Mouse (Mus musculus): ENCODE results near the gene Clic6.
"Not testable (repeated sequence)": the region's sequence is repeated elsewhere in the genome, so short reads cannot be mapped to it uniquely, and the experiment has no call there.

The Clic6 gene

GRCm38 (mm10) chr16:92467041-92467440 lies 18.5 kb upstream of the Clic6 start:
- ATAC-seq (ENCODE audit: insufficient number of reproducible peaks, low FRiP score, low TSS enrichment): no peak

- no peak for ATAC-seq (ENCODE audit: insufficient number of reproducible peaks, low FRiP score, low TSS enrichment)
Measured at GRCm38 (mm10) chr16:92468459-92468858, 17.1 kb upstream of the Clic6 start.

GRCm38 (mm10) chr16:92470706-92471105 lies 14.8 kb upstream of the Clic6 start, which contains the start of gene Rcan1:
TSS of gene Rcan1 (minus strand) at chr16:92470867.
- ATAC-seq (ENCODE audit: insufficient number of reproducible peaks, low FRiP score, low TSS enrichment): no peak

DNA sequence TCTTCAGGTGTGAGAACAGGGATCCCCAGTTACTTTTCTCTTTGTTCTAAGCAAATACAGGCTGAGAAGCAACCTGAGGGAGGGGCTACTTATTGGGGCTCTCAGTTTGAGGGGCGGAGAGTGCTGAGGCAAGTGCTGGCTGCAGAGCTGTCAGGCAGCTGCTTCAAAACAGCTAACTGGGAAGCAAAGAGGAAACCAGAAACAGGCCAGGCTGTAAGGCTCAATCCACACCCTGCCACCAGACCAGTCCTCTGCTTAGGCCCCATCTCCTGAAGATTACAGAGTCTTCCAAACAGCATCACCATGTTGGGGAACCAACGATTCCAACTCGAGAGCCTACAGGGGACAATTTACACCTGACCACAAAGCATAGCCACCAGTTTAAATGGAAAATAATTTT lies 12.6 kb upstream of the Clic6 start:
- ATAC-seq (ENCODE audit: insufficient number of reproducible peaks, low FRiP score, low TSS enrichment): no peak

- ATAC-seq (ENCODE audit: insufficient number of reproducible peaks, low FRiP score, low TSS enrichment): no peak
Measured at GRCm38 (mm10) chr16:92475093-92475860, 10.3 kb upstream of the Clic6 start.

GRCm38 (mm10) chr16:92478561-92479150 lies 6.9 kb upstream of the Clic6 start:
- no peak for ATAC-seq (ENCODE audit: insufficient number of reproducible peaks, low FRiP score, low TSS enrichment)

DNA sequence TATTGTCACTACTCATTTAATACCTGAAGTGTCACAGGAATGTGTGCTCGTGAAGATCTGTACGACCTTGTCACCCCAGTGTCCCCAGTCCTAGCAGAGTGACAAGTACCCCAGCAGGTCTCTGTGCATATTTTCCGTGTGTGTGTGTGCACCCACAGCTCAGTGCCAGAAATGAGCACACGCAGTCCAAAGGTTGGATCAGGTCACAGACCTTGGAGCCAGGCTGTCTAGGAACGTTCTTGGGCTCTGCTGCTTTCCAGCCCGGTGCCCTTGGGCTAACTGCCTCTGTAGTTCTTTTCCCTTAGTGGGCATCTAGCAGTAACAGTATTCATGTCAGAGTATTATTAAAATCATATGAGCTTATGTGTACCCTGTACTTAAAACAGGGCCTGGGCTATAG lies 1.6 kb downstream of the Clic6 start:
- no peak for ATAC-seq (ENCODE audit: insufficient number of reproducible peaks, low FRiP score, low TSS enrichment)

GRCm38 (mm10) chr16:92487489-92487888 lies 2.0 kb downstream of the Clic6 start:
- ATAC-seq (ENCODE audit: insufficient number of reproducible peaks, low FRiP score, low TSS enrichment): no peak

- ATAC-seq (ENCODE audit: insufficient number of reproducible peaks, low FRiP score, low TSS enrichment): no peak
Measured at GRCm38 (mm10) chr16:92488456-92488855, 2.9 kb downstream of the Clic6 start.

DNA sequence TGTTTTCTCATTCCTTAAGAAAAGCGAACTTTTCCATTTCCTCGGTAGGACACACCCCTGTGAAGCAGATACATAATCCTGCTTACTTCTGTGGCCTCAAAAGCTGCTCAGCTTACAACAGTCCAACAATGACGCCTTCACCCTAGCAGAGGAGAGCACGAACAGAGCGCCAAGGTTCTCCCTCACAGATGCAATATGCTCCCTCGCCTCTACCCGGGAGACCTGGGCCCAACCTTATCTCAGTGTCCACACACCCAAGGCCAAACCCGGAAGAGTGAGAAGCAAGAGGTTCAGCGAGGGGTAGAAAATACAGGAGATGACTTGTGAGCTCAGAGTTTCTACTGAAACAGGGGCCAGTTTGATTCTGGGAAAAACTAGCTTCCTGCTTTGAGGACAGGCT lies 3.8 kb downstream of the Clic6 start:
- ATAC-seq (ENCODE audit: insufficient number of reproducible peaks, low FRiP score, low TSS enrichment): no peak

DNA sequence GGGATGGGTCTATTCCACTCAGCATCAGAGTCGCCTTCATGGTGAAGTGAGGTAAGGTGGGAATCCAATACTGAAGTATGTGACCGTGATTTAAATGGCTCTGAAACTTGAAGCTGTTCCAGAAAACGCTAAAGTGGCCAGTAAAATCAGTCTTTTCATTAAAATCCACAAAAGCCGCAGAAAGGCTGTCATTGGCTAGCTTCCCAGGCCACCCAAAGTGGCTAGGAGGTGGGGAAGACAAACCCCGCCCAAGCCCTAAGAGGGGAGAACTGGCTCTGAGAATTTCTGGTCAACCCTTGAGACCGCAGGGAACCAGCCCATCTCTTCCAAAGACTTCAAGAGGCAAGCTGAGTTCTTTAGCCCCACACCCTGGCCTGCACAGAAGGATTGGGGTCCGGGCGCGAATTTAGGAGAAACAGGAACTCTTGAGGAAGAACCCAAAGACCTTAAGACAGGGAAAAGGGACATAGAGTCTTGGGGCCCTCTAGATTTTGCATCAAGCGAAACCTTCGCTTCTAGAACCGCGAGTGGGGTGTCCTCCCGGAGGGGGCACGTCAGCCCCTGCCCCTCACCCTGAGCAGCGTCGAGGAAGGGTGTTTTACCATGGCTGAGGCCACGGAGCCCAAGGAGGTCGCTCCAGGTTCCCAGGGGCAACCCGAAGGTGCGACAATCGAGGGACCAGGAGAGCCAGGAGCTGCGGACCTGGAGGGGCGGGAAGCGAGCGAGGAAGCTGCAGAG lies 12.5 kb downstream of the Clic6 start:
- ATAC-seq (ENCODE audit: insufficient number of reproducible peaks, low FRiP score, low TSS enrichment): no peak

- ATAC-seq (ENCODE audit: insufficient number of reproducible peaks, low FRiP score, low TSS enrichment): no peak
Measured at GRCm38 (mm10) chr16:92498589-92498981, 13.0 kb downstream of the Clic6 start.

DNA sequence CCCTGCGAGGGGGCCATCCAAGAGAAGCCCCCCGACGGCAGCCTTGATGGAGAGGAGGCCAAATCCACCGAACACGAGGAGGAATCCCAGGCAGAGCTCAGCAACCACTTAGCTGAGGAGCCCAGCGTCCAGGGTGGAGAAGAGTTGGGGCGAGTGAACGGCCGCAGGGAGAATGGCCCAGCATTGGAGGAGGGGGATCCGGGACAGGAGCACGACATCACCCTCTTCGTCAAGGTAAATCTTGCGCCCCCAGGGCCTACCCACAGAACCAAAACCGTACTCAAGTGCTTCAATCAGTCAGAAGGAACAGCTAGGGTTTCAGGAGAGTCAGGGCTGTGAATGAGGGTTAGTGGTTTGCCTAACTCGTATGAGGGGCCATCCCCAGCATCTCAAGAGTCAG lies 13.8 kb downstream of the Clic6 start:
- ATAC-seq (ENCODE audit: insufficient number of reproducible peaks, low FRiP score, low TSS enrichment): no peak

DNA sequence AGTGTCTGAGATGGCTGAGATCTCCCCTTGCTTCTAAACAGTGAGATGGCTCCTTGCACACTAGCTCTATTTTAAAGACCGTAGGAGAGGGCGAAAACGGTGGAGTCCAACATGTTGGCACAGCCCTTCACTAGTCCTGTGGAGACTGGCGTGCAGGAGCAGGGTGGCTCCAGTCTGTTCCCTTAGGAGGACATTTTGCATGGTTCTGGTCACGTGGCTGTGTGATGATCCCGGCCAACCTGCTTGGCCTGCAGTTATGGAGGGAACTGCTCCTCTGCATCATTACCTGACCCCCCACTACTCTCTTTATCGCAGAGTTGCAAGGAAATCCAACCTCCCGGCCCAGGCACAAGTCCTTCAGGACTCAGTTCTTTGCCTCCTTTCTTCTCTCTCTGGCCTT lies 15.0 kb downstream of the Clic6 start:
- ATAC-seq (ENCODE audit: insufficient number of reproducible peaks, low FRiP score, low TSS enrichment): no peak

- ATAC-seq (ENCODE audit: insufficient number of reproducible peaks, low FRiP score, low TSS enrichment): no peak
Measured at GRCm38 (mm10) chr16:92503105-92503504, 17.6 kb downstream of the Clic6 start.

- ATAC-seq (ENCODE audit: insufficient number of reproducible peaks, low FRiP score, low TSS enrichment): no peak
Measured at GRCm38 (mm10) chr16:92507573-92507972, 22.0 kb downstream of the Clic6 start.

- ATAC-seq (ENCODE audit: insufficient number of reproducible peaks, low FRiP score, low TSS enrichment): no peak
Measured at GRCm38 (mm10) chr16:92510835-92511772, 25.6 kb downstream of the Clic6 start.

DNA sequence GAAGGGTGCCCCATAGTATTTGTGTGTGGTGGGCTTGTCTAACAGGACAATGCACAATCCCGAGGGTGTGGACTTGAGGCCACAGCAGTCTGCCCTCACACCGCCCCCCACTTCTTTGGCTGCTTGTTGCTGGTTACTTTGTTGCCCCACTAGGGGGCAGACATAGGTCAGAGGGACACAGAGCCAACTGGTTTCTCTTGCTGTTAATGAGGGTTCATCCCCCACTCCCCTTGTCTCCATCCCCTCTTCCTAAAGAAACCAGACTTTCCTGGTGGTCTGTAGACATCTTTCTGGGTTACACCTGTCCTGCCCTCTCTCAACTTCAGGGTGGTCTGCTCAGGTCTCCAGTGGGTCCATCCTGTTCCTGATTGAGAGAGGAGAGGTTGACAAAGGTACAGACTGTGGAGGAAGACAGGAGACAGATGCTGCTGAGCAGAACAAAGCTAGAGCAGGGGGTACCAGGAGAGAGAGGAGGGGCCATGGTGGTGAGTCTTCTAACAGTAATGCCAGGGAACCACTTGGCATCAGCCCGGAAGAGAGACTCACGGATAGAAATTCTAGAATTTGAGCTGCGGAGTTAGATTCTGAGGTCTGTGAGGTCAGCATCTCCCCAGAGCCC lies 26.3 kb downstream of the Clic6 start:
- no peak for ATAC-seq (ENCODE audit: insufficient number of reproducible peaks, low FRiP score, low TSS enrichment)

DNA sequence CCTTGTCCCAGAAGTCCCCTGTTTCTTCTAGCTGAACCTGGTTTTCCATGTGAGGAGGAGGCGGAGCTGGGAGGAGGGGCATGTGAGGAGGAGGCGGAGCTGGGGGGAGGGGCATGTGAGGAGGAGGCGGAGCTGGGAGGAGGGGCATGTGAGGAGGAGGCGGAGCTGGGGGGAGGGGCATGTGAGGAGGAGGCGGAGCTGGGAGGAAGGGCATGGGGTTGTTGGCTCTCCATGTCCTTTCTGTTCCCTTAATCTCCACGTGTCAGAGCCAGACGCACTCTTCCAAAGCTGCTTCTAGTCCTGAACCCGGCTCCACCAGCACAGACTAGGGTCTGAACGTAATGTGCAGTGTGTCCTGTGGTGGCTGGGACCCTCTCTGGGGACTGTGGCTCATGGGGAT lies 29.4 kb downstream of the Clic6 start:
- not testable (repeated sequence) for ATAC-seq (ENCODE audit: insufficient number of reproducible peaks, low FRiP score, low TSS enrichment)

- ATAC-seq (ENCODE audit: insufficient number of reproducible peaks, low FRiP score, low TSS enrichment): no peak
Measured at GRCm38 (mm10) chr16:92516139-92516538, 30.6 kb downstream of the Clic6 start.
